Mouse (Mus musculus): ENCODE measurements around the gene Nptn. TPM values are rescaled to one million over a fixed set of nuclear protein-coding genes. Genes with fewer than 3 reads are reported as not detected.
A peak's percentile ranks its signal among the peaks of the same experiment; 100 is the strongest.

Gene Nptn
- polyA plus RNA-seq, 1 experiment: 425 TPM

- Histone ChIP-seq H3K4me3 (ENCODE audit: insufficient read depth, low read depth, low read length) (peak overlapping the region; percentile 96), H3K27ac (ENCODE audit: insufficient read depth, low read depth, low read length) (peak overlapping the region; percentile 89), H3K4me1 (ENCODE audit: control insufficient read depth, insufficient read depth, low read length) (peaks cover 5% of the 10 kb centered on the region; the same call in 1 of the 2 replicates)
- no peak for TF ChIP-seq POLR2A (IDR thresholded peaks at IDR 0.05; ENCODE audit: insufficient read depth, low read depth, low read length)
- WGBS: under 1% methylated on average over 42 of the region's 42 CpGs
Observed at GRCm38 (mm10) chr9:58582581-58583266, 684 bp downstream of the Nptn start.

GRCm38 (mm10) chr9:58583267-58583641, 1.2 kb downstream of the Nptn start:
- Histone ChIP-seq H3K4me1 (ENCODE audit: control insufficient read depth, insufficient read depth, low read length) (peaks cover 6% of the 10 kb centered on the region; the same call in 1 of the 2 replicates), H3K4me3 (ENCODE audit: insufficient read depth, low read depth, low read length) (peak overlapping the region; percentile 96), H3K27ac (ENCODE audit: insufficient read depth, low read depth, low read length) (peak overlapping the region; percentile 89)
- WGBS: 0% methylated on average over 8 of the region's 8 CpGs
- TF ChIP-seq POLR2A (IDR thresholded peaks at IDR 0.05; ENCODE audit: insufficient read depth, low read depth, low read length) (no peak), CTCF (IDR thresholded peaks at IDR 0.05; ENCODE audit: insufficient read depth, low read depth, low read length) (no peak)

- H3K27ac ChIP-seq (ENCODE audit: insufficient read depth, low read depth, low read length): no peak overlapping the region
- H3K4me3 ChIP-seq (ENCODE audit: insufficient read depth, low read depth, low read length): no peak overlapping the region
- peaks cover 6% of the 10 kb centered on the region; the same call in 1 of the 2 replicates for H3K4me1 ChIP-seq (ENCODE audit: control insufficient read depth, insufficient read depth, low read length)
- 31% methylated on average over 1 of the region's 1 CpGs for WGBS
- TF ChIP-seq POLR2A (IDR thresholded peaks at IDR 0.05; ENCODE audit: insufficient read depth, low read depth, low read length) (no peak), CTCF (IDR thresholded peaks at IDR 0.05; ENCODE audit: insufficient read depth, low read depth, low read length) (no peak)
Observed at GRCm38 (mm10) chr9:58584323-58584722, 2.3 kb downstream of the Nptn start.

GRCm38 (mm10) chr9:58588657-58589056, 6.6 kb downstream of the Nptn start:
- 52% methylated on average over 4 of the region's 4 CpGs for WGBS
- peaks cover 4% of the 10 kb centered on the region; the same call in 1 of the 2 replicates for H3K4me1 ChIP-seq (ENCODE audit: control insufficient read depth, insufficient read depth, low read length)
- no peak overlapping the region for H3K4me3 ChIP-seq (ENCODE audit: insufficient read depth, low read depth, low read length)
- H3K27ac ChIP-seq (ENCODE audit: insufficient read depth, low read depth, low read length): no peak overlapping the region
- TF ChIP-seq POLR2A (IDR thresholded peaks at IDR 0.05; ENCODE audit: insufficient read depth, low read depth, low read length) (no peak), CTCF (IDR thresholded peaks at IDR 0.05; ENCODE audit: insufficient read depth, low read depth, low read length) (no peak)

- Histone ChIP-seq H3K4me1 (ENCODE audit: control insufficient read depth, insufficient read depth, low read length) (no peaks in the 10 kb centered on the region), H3K4me3 (ENCODE audit: insufficient read depth, low read depth, low read length) (no peak overlapping the region), H3K27ac (ENCODE audit: insufficient read depth, low read depth, low read length) (no peak overlapping the region)
- TF ChIP-seq CTCF (IDR thresholded peaks at IDR 0.05; ENCODE audit: insufficient read depth, low read depth, low read length): no peak
- no peak for TF ChIP-seq POLR2A (IDR thresholded peaks at IDR 0.05; ENCODE audit: insufficient read depth, low read depth, low read length)
- 91% methylated on average over 1 of the region's 1 CpGs for WGBS
Observed at GRCm38 (mm10) chr9:58595313-58595712, 13.3 kb downstream of the Nptn start.

GRCm38 (mm10) chr9:58613790-58614189, 31.8 kb downstream of the Nptn start:
- no peak overlapping the region for H3K4me3 ChIP-seq (ENCODE audit: insufficient read depth, low read depth, low read length)
- peaks cover 8% of the 10 kb centered on the region for H3K4me1 ChIP-seq (ENCODE audit: control insufficient read depth, insufficient read depth, low read length)
- TF ChIP-seq CTCF (IDR thresholded peaks at IDR 0.05; ENCODE audit: insufficient read depth, low read depth, low read length): no peak
- no peak for TF ChIP-seq POLR2A (IDR thresholded peaks at IDR 0.05; ENCODE audit: insufficient read depth, low read depth, low read length)
- no peak overlapping the region; the same call in 1 of the 2 replicates for H3K27ac ChIP-seq (ENCODE audit: insufficient read depth, low read depth, low read length)
- WGBS: 65% methylated on average over 1 of the region's 1 CpGs

- WGBS: 70% methylated on average over 3 of the region's 3 CpGs
- no peak for TF ChIP-seq CTCF (IDR thresholded peaks at IDR 0.05; ENCODE audit: insufficient read depth, low read depth, low read length)
- no peak for TF ChIP-seq POLR2A (IDR thresholded peaks at IDR 0.05; ENCODE audit: insufficient read depth, low read depth, low read length)
- no peak overlapping the region for H3K4me3 ChIP-seq (ENCODE audit: insufficient read depth, low read depth, low read length)
- H3K27ac ChIP-seq (ENCODE audit: insufficient read depth, low read depth, low read length): no peak overlapping the region
- H3K4me1 ChIP-seq (ENCODE audit: control insufficient read depth, insufficient read depth, low read length): peaks cover 8% of the 10 kb centered on the region
Observed at GRCm38 (mm10) chr9:58615064-58615938, 33.3 kb downstream of the Nptn start.

GRCm38 (mm10) chr9:58623009-58623408, 41.0 kb downstream of the Nptn start:
- no peak overlapping the region for H3K4me3 ChIP-seq (ENCODE audit: insufficient read depth, low read depth, low read length)
- H3K4me1 ChIP-seq (ENCODE audit: control insufficient read depth, insufficient read depth, low read length): peaks cover 7% of the 10 kb centered on the region
- TF ChIP-seq CTCF (IDR thresholded peaks at IDR 0.05; ENCODE audit: insufficient read depth, low read depth, low read length): no peak
- no peak for TF ChIP-seq POLR2A (IDR thresholded peaks at IDR 0.05; ENCODE audit: insufficient read depth, low read depth, low read length)
- WGBS: 85% methylated on average over 1 of the region's 1 CpGs
- no peak overlapping the region for H3K27ac ChIP-seq (ENCODE audit: insufficient read depth, low read depth, low read length)

GRCm38 (mm10) chr9:58627197-58627596, 45.2 kb downstream of the Nptn start:
- no peak overlapping the region for H3K4me3 ChIP-seq (ENCODE audit: insufficient read depth, low read depth, low read length)
- WGBS: 56% methylated on average over 2 of the region's 2 CpGs
- no peak overlapping the region for H3K27ac ChIP-seq (ENCODE audit: insufficient read depth, low read depth, low read length)
- H3K4me1 ChIP-seq (ENCODE audit: control insufficient read depth, insufficient read depth, low read length): no peaks in the 10 kb centered on the region
- no peak for TF ChIP-seq CTCF (IDR thresholded peaks at IDR 0.05; ENCODE audit: insufficient read depth, low read depth, low read length)
- no peak for TF ChIP-seq POLR2A (IDR thresholded peaks at IDR 0.05; ENCODE audit: insufficient read depth, low read depth, low read length)

Measured in olfactory bulb, adult 2 months (tissue).